Mouse (Mus musculus) liver, adult 2 months (tissue): ENCODE measurements around the gene Lrrc34. TPM values are rescaled to one million over a fixed set of nuclear protein-coding genes. Genes with fewer than 3 reads are reported as not detected.

Experiments used
- DNase-seq: peaks from one replicate; pipeline ENCODE4 v3.0.0-alpha.2; 2011; ENCODE audit warnings: low read depth, low spot score; ENCODE audit errors: extremely low read depth
- H3K27ac ChIP-seq: fragments of 200-500 bp; replicated peaks from 2 replicates; pipeline ENCODE4 v1.5.1; 2012; ENCODE audit warnings: low read depth, mild to moderate bottlenecking, control low read depth, inconsistent platforms, low read length; ENCODE audit not compliant: insufficient read depth
- H3K27me3 ChIP-seq: fragments of 200-500 bp; 2 replicates; pipeline ENCODE4 v1.6.1; 2012; ENCODE audit warnings: mild to moderate bottlenecking, moderate library complexity, low read length, inconsistent platforms; ENCODE audit not compliant: control insufficient read depth, insufficient read depth
- H3K36me3 ChIP-seq: fragments of 200-500 bp; 2 replicates; pipeline ENCODE4 v1.6.1; 2012; ENCODE audit warnings: low read length, inconsistent platforms; ENCODE audit not compliant: control insufficient read depth, insufficient read depth
- H3K4me1 ChIP-seq: fragments of 200-500 bp; 2 replicates; pipeline ENCODE4 v1.6.1; 2011; ENCODE audit warnings: low read length; ENCODE audit not compliant: control insufficient read depth, insufficient read depth
- H3K4me3 ChIP-seq: fragments of 200-500 bp; 2 replicates; pipeline ENCODE4 v1.5.1; 2011; ENCODE audit warnings: low read depth, mild to moderate bottlenecking, control low read depth, low read length, moderate library complexity; ENCODE audit not compliant: insufficient read depth
- H3K79me2 ChIP-seq: fragments of 200-500 bp; 2 replicates; pipeline ENCODE4 v1.6.1; 2012; ENCODE audit warnings: inconsistent platforms, mild to moderate bottlenecking, low read length, moderate library complexity; ENCODE audit not compliant: control insufficient read depth, insufficient read depth
- H3K9ac ChIP-seq: fragments of 200-500 bp; 2 replicates; pipeline ENCODE4 v1.6.1; 2012; ENCODE audit warnings: low read depth, mild to moderate bottlenecking, control low read depth, inconsistent platforms, low read length
- CTCF ChIP-seq: fragments of 200-500 bp; IDR thresholded peaks from 2 replicates; pipeline ENCODE4 v1.5.1; 2011; ENCODE audit warnings: low read depth, low read length, control low read depth
- POLR2A ChIP-seq: fragments of 200-500 bp; IDR thresholded peaks from 2 replicates; pipeline ENCODE4 v1.6.1; 2011; ENCODE audit warnings: low read length, control low read depth; ENCODE audit not compliant: insufficient read depth; ENCODE audit errors: extremely low read depth
- whole genome bisulfite sequencing: fragments of 180-500 bp; shearing (Covaris S2); methylation state at CpG from one replicate; pipeline ENCODE4 v1.1.7; 2018; 5-methylcytosine and 5-hydroxymethylcytosine counted together
- polyA plus RNA-seq: library from polyadenylated mRNA; depleted of rRNA; stranded (reverse); fragments of >200 nt; gene quantifications from 2 replicates; pipeline ENCODE4 v1.2.3, GENCODE M21; 2012; rRNA removed
- total RNA-seq: library from RNA; depleted of rRNA; stranded (reverse); fragments of >200 nt; gene quantifications from 2 replicates; pipeline ENCODE4 v1.2.3, GENCODE M21; 2014; rRNA removed

The Lrrc34 gene
- total RNA-seq, result 0.09 TPM in 1 of 2 replicates, not detected in the other
- polyA plus RNA-seq, result not detected in 2 replicates

GRCm38 (mm10) chr3:30647440-30648090 is at the start of gene Lrrc34:
Gene Lrrc34 (minus strand): TSS chr3:30647869.
- TF ChIP-seq POLR2A (no peak), CTCF (no peak)
- DNase-seq, result no peak
- H3K27ac ChIP-seq, result no peak within 1 kb of the TSS
- no peak within 1 kb of the TSS for H3K4me3 ChIP-seq
- WGBS, result 13% methylated on average over 25 of the region's 25 CpGs
- H3K79me2 ChIP-seq, result no peaks in the 10 kb centered on the region
- H3K27me3 ChIP-seq, result peaks cover 17% of the 10 kb centered on the region; the same call in 1 of the 2 replicates
- peaks cover 2% of the 10 kb centered on the region; the same call in 1 of the 2 replicates for H3K4me1 ChIP-seq
- H3K9ac ChIP-seq, result no peak within 1 kb of the TSS
- H3K36me3 ChIP-seq, result no peaks in the 10 kb centered on the region

- no peaks in the 10 kb centered on the region for H3K79me2 ChIP-seq
- no peaks in the 10 kb centered on the region; the same call in 1 of the 2 replicates for H3K4me1 ChIP-seq
- H3K27me3 ChIP-seq, result no peaks in the 10 kb centered on the region
- no peak overlapping the region for H3K9ac ChIP-seq
- no peak overlapping the region for H3K27ac ChIP-seq
- DNase-seq, result peak; percentile 15
- H3K4me3 ChIP-seq, result no peak overlapping the region; the same call in 1 of the 2 replicates
- H3K36me3 ChIP-seq, result no peaks in the 10 kb centered on the region
- TF ChIP-seq POLR2A (no peak), CTCF (peak; percentile 64)
- WGBS, result 5% methylated on average over 2 of the region's 2 CpGs
Observed at GRCm38 (mm10) chr3:30696346-30696745, 48.7 kb upstream of the Lrrc34 start.

- DNase-seq, result no peak
- Histone ChIP-seq H3K27ac (no peak overlapping the region), H3K36me3 (no peaks in the 10 kb centered on the region), H3K4me1 (no peaks in the 10 kb centered on the region; the same call in 1 of the 2 replicates), H3K9ac (no peak overlapping the region), H3K4me3 (no peak overlapping the region), H3K27me3 (no peaks in the 10 kb centered on the region), H3K79me2 (no peaks in the 10 kb centered on the region)
- WGBS, result 98% methylated on average over 2 of the region's 2 CpGs
- TF ChIP-seq CTCF (no peak), POLR2A (no peak)
Observed at GRCm38 (mm10) chr3:30695661-30696060, 48.0 kb upstream of the Lrrc34 start.

GRCm38 (mm10) chr3:30690976-30691375 is 43.3 kb upstream of the Lrrc34 start:
- TF ChIP-seq POLR2A (no peak), CTCF (no peak)
- no peaks in the 10 kb centered on the region for H3K79me2 ChIP-seq
- H3K4me3 ChIP-seq, result no peak overlapping the region
- no peaks in the 10 kb centered on the region for H3K4me1 ChIP-seq
- 57% methylated on average over 7 of the region's 7 CpGs for WGBS
- H3K27me3 ChIP-seq, result no peaks in the 10 kb centered on the region
- no peak overlapping the region for H3K9ac ChIP-seq
- no peak overlapping the region for H3K27ac ChIP-seq
- no peaks in the 10 kb centered on the region for H3K36me3 ChIP-seq
- no peak for DNase-seq

- Histone ChIP-seq H3K4me3 (no peak overlapping the region), H3K79me2 (no peaks in the 10 kb centered on the region), H3K9ac (no peak overlapping the region), H3K36me3 (no peaks in the 10 kb centered on the region), H3K27me3 (no peaks in the 10 kb centered on the region), H3K27ac (no peak overlapping the region), H3K4me1 (no peaks in the 10 kb centered on the region)
- 80% methylated on average over 3 of the region's 3 CpGs for WGBS
- TF ChIP-seq CTCF, result no peak
- no peak for TF ChIP-seq POLR2A
- no peak for DNase-seq
Observed at GRCm38 (mm10) chr3:30687216-30687615, 39.5 kb upstream of the Lrrc34 start.

GRCm38 (mm10) chr3:30683190-30683589 is 35.5 kb upstream of the Lrrc34 start:
- H3K27ac ChIP-seq, result no peak overlapping the region
- H3K4me3 ChIP-seq, result no peak overlapping the region
- H3K27me3 ChIP-seq, result no peaks in the 10 kb centered on the region
- no peaks in the 10 kb centered on the region for H3K79me2 ChIP-seq
- no peak for DNase-seq
- H3K36me3 ChIP-seq, result no peaks in the 10 kb centered on the region
- H3K9ac ChIP-seq, result no peak overlapping the region
- no peak for TF ChIP-seq CTCF
- TF ChIP-seq POLR2A, result no peak
- WGBS, result 58% methylated on average over 6 of the region's 6 CpGs
- no peaks in the 10 kb centered on the region for H3K4me1 ChIP-seq
